Comparison of ENCODE assay signal across 11 mouse cellular contexts in genomic region chr11:22458951-22459703, GRCm38 (mm10). TPM values are rescaled to one million over a fixed set of nuclear protein-coding genes. Genes with fewer than 3 reads are reported as not detected.
DNase-seq lines count a peak whose midpoint lies in the region; ATAC-seq and TF ChIP-seq lines count a peak whose summit lies in the region.
"Had no signal": no experiment of that assay in that cellular context is flagged by ENCODE, and none has a peak within 500 bp of the region (broad histone marks: within the 10 kb centered on the region; RNA-seq: fewer than 3 reads in every experiment).

No protein-coding gene starts in this region.

- peak; percentile 48 for TF ChIP-seq CTCF in hindbrain, postnatal 0 days (IDR thresholded peaks at IDR 0.05; ENCODE audit: low read depth)
- peak; percentile 43 for TF ChIP-seq CTCF in midbrain, postnatal 0 days (IDR thresholded peaks at IDR 0.05)

- no peak overlapping the region for H3K4me3 ChIP-seq in hindbrain, postnatal 0 days (ENCODE audit: low read length)
- H3K4me3 ChIP-seq in midbrain, postnatal 0 days (ENCODE audit: low read depth, low read length), result no peak overlapping the region
- no peak overlapping the region for H3K4me3 ChIP-seq in kidney, embryonic 15.5 days (replicated peaks)
- H3K4me3 ChIP-seq: gastrocnemius, adult 2 months; limb, embryonic 15.5 days had no signal

- peak; percentile 57 to 68 for DNase-seq in cerebellum, postnatal 14 days
- DNase-seq in cerebellum, adult 8-10 months, result no peak
- DNase-seq in left cerebral cortex, postnatal 4 days, result peak; percentile 86
- no peak for DNase-seq in left cerebral cortex, postnatal 25 days (ENCODE audit: low spot score in 2 of 2)
- peak; percentile 85 for DNase-seq in hindbrain, postnatal 0 days (ENCODE audit: low spot score)
- DNase-seq in midbrain, postnatal 0 days (ENCODE audit: low spot score), result peak; percentile 92
- no peak for DNase-seq in urinary bladder, postnatal 10 days (ENCODE audit: low spot score)
- DNase-seq: gastrocnemius, adult 2 months had no signal

- intact Hi-C loops in left cerebral cortex, postnatal 4 days (cut with DNase I), result no loop called here
- intact Hi-C loops in left cerebral cortex, postnatal 25 days (cut with DNase I), result no loop called here

- H3K27me3 ChIP-seq in hindbrain, postnatal 0 days (ENCODE audit: insufficient read depth, low read length), result no peaks in the 10 kb centered on the region
- H3K27me3 ChIP-seq in midbrain, postnatal 0 days (ENCODE audit: insufficient read depth, low read length), result no peaks in the 10 kb centered on the region
- H3K27me3 ChIP-seq in kidney, embryonic 15.5 days, result no peaks in the 10 kb centered on the region
- H3K27me3 ChIP-seq: limb, embryonic 15.5 days; Patski had no signal

- no peak overlapping the region for H3K9ac ChIP-seq in hindbrain, postnatal 0 days (replicated peaks; ENCODE audit: low read length)
- no peak overlapping the region for H3K9ac ChIP-seq in midbrain, postnatal 0 days (replicated peaks; ENCODE audit: low read length, poor library complexity, severe bottlenecking)
- no peak overlapping the region for H3K9ac ChIP-seq in kidney, embryonic 15.5 days
- H3K9ac ChIP-seq: limb, embryonic 15.5 days had no signal

- no peaks in the 10 kb centered on the region for H3K36me3 ChIP-seq in hindbrain, postnatal 0 days (ENCODE audit: insufficient read depth, low read length)
- H3K36me3 ChIP-seq in midbrain, postnatal 0 days (ENCODE audit: insufficient read depth, low read length), result no peaks in the 10 kb centered on the region
- no peaks in the 10 kb centered on the region for H3K36me3 ChIP-seq in kidney, embryonic 15.5 days
- H3K36me3 ChIP-seq: limb, embryonic 15.5 days had no signal

- peak; percentile 95 for ATAC-seq in hindbrain, postnatal 0 days
- ATAC-seq in midbrain, postnatal 0 days (ENCODE audit: low FRiP score), result peak; percentile 93
- ATAC-seq in kidney, embryonic 15.5 days (replicated peaks; ENCODE audit: low FRiP score), result no peak
- ATAC-seq: Patski had no signal

- no peaks in the 10 kb centered on the region for H3K4me1 ChIP-seq in hindbrain, postnatal 0 days (ENCODE audit: insufficient read depth, low read length)
- no peaks in the 10 kb centered on the region for H3K4me1 ChIP-seq in midbrain, postnatal 0 days (ENCODE audit: insufficient read depth, low read length)
- H3K4me1 ChIP-seq in kidney, embryonic 15.5 days, result no peaks in the 10 kb centered on the region
- H3K4me1 ChIP-seq: limb, embryonic 15.5 days had no signal

- H3K9me3 ChIP-seq in hindbrain, postnatal 0 days (ENCODE audit: low read length), result no peaks in the 10 kb centered on the region
- H3K9me3 ChIP-seq in midbrain, postnatal 0 days (ENCODE audit: low read length), result no peaks in the 10 kb centered on the region
- no peaks in the 10 kb centered on the region for H3K9me3 ChIP-seq in kidney, embryonic 15.5 days (replicated peaks)
- H3K9me3 ChIP-seq: limb, embryonic 15.5 days had no signal

- 33% methylated on average over 5 of the region's 5 CpGs for WGBS in hindbrain, postnatal 0 days
- WGBS in midbrain, postnatal 0 days, result 50% methylated on average over 5 of the region's 5 CpGs
- 79% methylated on average over 5 of the region's 5 CpGs for WGBS in kidney, embryonic 15.5 days

- peak overlapping the region; percentile 69 for H3K27ac ChIP-seq in hindbrain, postnatal 0 days
- H3K27ac ChIP-seq in midbrain, postnatal 0 days (ENCODE audit: low read depth, low read length), result peak overlapping the region; percentile 27; the same call in 1 of the 2 replicates
- no peak overlapping the region for H3K27ac ChIP-seq in kidney, embryonic 15.5 days
- H3K27ac ChIP-seq: gastrocnemius, adult 2 months; limb, embryonic 15.5 days had no signal

- H3K4me2 ChIP-seq in hindbrain, postnatal 0 days (ENCODE audit: low read depth, low read length), result no peak overlapping the region
- H3K4me2 ChIP-seq in midbrain, postnatal 0 days (ENCODE audit: low read depth, low read length, poor library complexity, severe bottlenecking), result no peak overlapping the region
- H3K4me2 ChIP-seq in kidney, embryonic 15.5 days, result no peak overlapping the region
- H3K4me2 ChIP-seq: limb, embryonic 15.5 days had no signal

RNA-seq across cellular contexts. Expression of gene Tmem17, which starts 52.8 kb away (rescaled TPM):
- 1 to 10 TPM; 7.8 to 9.0 TPM for total RNA-seq in left cerebral cortex, postnatal 4 days (2021)
- 1 to 10 TPM; 5.8 to 7.6 TPM for total RNA-seq in left cerebral cortex, postnatal 25 days (2021)
- 20.5 and 23.7 TPM in 2 replicates for total RNA-seq in hindbrain, postnatal 0 days (2014; rRNA removed)
- polyA plus RNA-seq in hindbrain, postnatal 0 days (2015; fragmentation: Nextera tagmentation; extraction: Ambion mirVana), result 23.5 and 23.7 TPM in 2 replicates
- total RNA-seq in midbrain, postnatal 0 days (2014; rRNA removed), result 18.0 and 28.0 TPM in 2 replicates
- polyA plus RNA-seq in midbrain, postnatal 0 days (2015; fragmentation: Nextera tagmentation; extraction: Ambion mirVana), result 24.7 and 26.0 TPM in 2 replicates
- polyA plus RNA-seq in kidney, embryonic 15.5 days (2015; fragmentation: Nextera tagmentation; extraction: Ambion mirVana), result 15.6 and 15.8 TPM in 2 replicates

Comparison
In these comparisons a context has a peak if more than half of its experiments do, and no peak if none do; other contexts are left out.
1. DNase-seq: peak in cerebellum, postnatal 14 days (2 of 2), left cerebral cortex, postnatal 4 days (single experiment), hindbrain, postnatal 0 days (single experiment) and midbrain, postnatal 0 days (single experiment); none in cerebellum, adult 8-10 months (single experiment), left cerebral cortex, postnatal 25 days (0 of 2) and urinary bladder, postnatal 10 days (single experiment).